Mouse (Mus musculus) brain, embryonic 14.5 days (tissue): ENCODE results near the gene Trpc4.

Experiments used
- CTCF ChIP-seq: fragments of 200-500 bp; IDR thresholded peaks from 2 replicates; pipeline ENCODE4 v1.5.1; 2012; ENCODE audit warnings: inconsistent platforms, mild to moderate bottlenecking, moderate library complexity, borderline replicate concordance; ENCODE audit not compliant: insufficient read depth, insufficient read length; ENCODE audit errors: extremely low read depth
- POLR2A ChIP-seq: fragments of 200-500 bp; IDR thresholded peaks from 2 replicates; pipeline ENCODE4 v1.6.1; 2012; ENCODE audit warnings: mild to moderate bottlenecking, inconsistent platforms, borderline replicate concordance; ENCODE audit not compliant: poor library complexity, insufficient read depth, insufficient read length, severe bottlenecking; ENCODE audit errors: extremely low read depth

- TF ChIP-seq CTCF = no peak
- TF ChIP-seq POLR2A = no peak
Observed at GRCm38 (mm10) chr3:54211441-54211840, 55.6 kb downstream of the Trpc4 start.
